Mouse (Mus musculus): ENCODE measurements around the gene Atxn10. TPM values are rescaled to one million over a fixed set of nuclear protein-coding genes. Genes with fewer than 3 reads are reported as not detected.
A peak's percentile ranks its signal among the peaks of the same experiment; 100 is the strongest.

The Atxn10 gene
- total RNA-seq, 2 experiments from 2014 or later = 323 to 344 TPM

GRCm38 (mm10) chr15:85464823-85465565 is 128.9 kb downstream of the Atxn10 start:
- DNase-seq (ENCODE audit: low spot score in 2 of 2) = no peak

GRCm38 (mm10) chr15:85466456-85467067 is 130.5 kb downstream of the Atxn10 start:
- DNase-seq (ENCODE audit: low spot score in 2 of 2) = no peak

GRCm38 (mm10) chr15:85469401-85469800 is 133.4 kb downstream of the Atxn10 start:
- DNase-seq (ENCODE audit: low spot score in 2 of 2) = no peak

GRCm38 (mm10) chr15:85474697-85475096 is 138.7 kb downstream of the Atxn10 start:
- DNase-seq (ENCODE audit: low spot score in 2 of 2) = no peak

GRCm38 (mm10) chr15:85477584-85477983 is 141.5 kb downstream of the Atxn10 start:
- peak in 1 of 2 experiments; percentile 59 for DNase-seq (ENCODE audit: low spot score in 2 of 2)

- peak in 1 of 2 experiments; percentile 59 for DNase-seq (ENCODE audit: low spot score in 2 of 2)
Observed at GRCm38 (mm10) chr15:85479365-85479764, 143.3 kb downstream of the Atxn10 start.

- DNase-seq (ENCODE audit: low spot score in 2 of 2) = no peak
Observed at GRCm38 (mm10) chr15:85479919-85480318, 143.9 kb downstream of the Atxn10 start.

GRCm38 (mm10) chr15:85480630-85481029 is 144.6 kb downstream of the Atxn10 start:
- no peak for DNase-seq (ENCODE audit: low spot score in 2 of 2)

GRCm38 (mm10) chr15:85488900-85489299 is 152.9 kb downstream of the Atxn10 start:
- no peak for DNase-seq (ENCODE audit: low spot score in 2 of 2)

GRCm38 (mm10) chr15:85489751-85490150 is 153.7 kb downstream of the Atxn10 start:
- no peak for DNase-seq (ENCODE audit: low spot score in 2 of 2)

GRCm38 (mm10) chr15:85494163-85494621 is 158.1 kb downstream of the Atxn10 start:
- peak; percentile 67 to 75 for DNase-seq (ENCODE audit: low spot score in 2 of 2)

- no peak for DNase-seq (ENCODE audit: low spot score in 2 of 2)
Observed at GRCm38 (mm10) chr15:85497548-85497947, 161.5 kb downstream of the Atxn10 start.

- DNase-seq (ENCODE audit: low spot score in 2 of 2) = no peak
Observed at GRCm38 (mm10) chr15:85497981-85498475, 162.0 kb downstream of the Atxn10 start.

GRCm38 (mm10) chr15:85500267-85500666 is 164.2 kb downstream of the Atxn10 start:
- DNase-seq (ENCODE audit: low spot score in 2 of 2) = no peak

GRCm38 (mm10) chr15:85503127-85503526 is 167.1 kb downstream of the Atxn10 start, which contains the start of gene 7530416G11Rik:
Gene 7530416G11Rik, minus strand, starts transcription at chr15:85503227.
- no peak for DNase-seq (ENCODE audit: low spot score in 2 of 2)

GRCm38 (mm10) chr15:85505118-85505925 is 169.3 kb downstream of the Atxn10 start:
- DNase-seq (ENCODE audit: low spot score in 2 of 2) = peak in 1 of 2 experiments; percentile 59

GRCm38 (mm10) chr15:85506680-85507079 is 170.6 kb downstream of the Atxn10 start:
- no peak for DNase-seq (ENCODE audit: low spot score in 2 of 2)

- no peak for DNase-seq (ENCODE audit: low spot score in 2 of 2)
Observed at GRCm38 (mm10) chr15:85507370-85508014, 171.4 kb downstream of the Atxn10 start.

All from layer of hippocampus, postnatal 14 days (tissue).